Mouse (Mus musculus): ENCODE measurements around the gene Hnrnpf.

DNA sequence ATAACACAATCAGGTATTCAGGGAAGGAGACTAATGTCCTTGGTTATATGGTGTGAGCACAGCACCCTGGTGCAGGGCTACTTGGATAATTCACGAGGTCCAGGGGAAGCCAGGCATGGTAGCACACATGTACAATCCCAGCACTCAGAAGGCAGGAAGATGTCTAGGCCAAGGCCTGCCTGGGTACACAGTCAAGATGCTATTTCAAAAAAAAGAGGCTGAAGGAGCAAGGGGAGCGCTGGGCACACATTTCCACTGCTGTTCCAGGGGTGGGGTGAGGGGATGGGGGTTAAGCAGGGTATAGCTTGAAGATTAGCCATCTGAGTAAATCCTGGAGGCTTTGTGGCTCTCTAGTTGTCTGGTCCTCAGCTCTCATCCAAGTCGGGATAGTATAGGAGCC is 3.7 kb downstream of the Hnrnpf start:
- TF ChIP-seq MXI1 (IDR thresholded peaks at IDR 0.05; ENCODE audit: low read depth, low read length) = no peak
- TF ChIP-seq JUND (conservative IDR thresholded peaks at IDR 0.05; ENCODE audit: low read depth, low read length) = no peak
- no peak for TF ChIP-seq CTCF (conservative IDR thresholded peaks at IDR 0.05 in 1 of 2, IDR thresholded peaks at IDR 0.05 in 1 of 2; ENCODE audit: low read depth in 2 of 2, low read length in 2 of 2)
- TF ChIP-seq NELFE (IDR thresholded peaks at IDR 0.05; ENCODE audit: low read depth, low read length) = no peak
- TF ChIP-seq IRF4 (IDR thresholded peaks at IDR 0.05; ENCODE audit: low read depth, low read length) = no peak
- TF ChIP-seq EP300 (IDR thresholded peaks at IDR 0.05; ENCODE audit: low read length) = no peak
- no peak for TF ChIP-seq POLR2AphosphoS2 (IDR thresholded peaks at IDR 0.05; ENCODE audit: low read depth, low read length)
- TF ChIP-seq RAD21 (IDR thresholded peaks at IDR 0.05; ENCODE audit: low read depth, low read length) = no peak
- no peak for TF ChIP-seq USF2 (conservative IDR thresholded peaks at IDR 0.05; ENCODE audit: low read depth, low read length)
- TF ChIP-seq ZKSCAN1 (IDR thresholded peaks at IDR 0.05; ENCODE audit: borderline replicate concordance, low read depth, low read length) = no peak
- TF ChIP-seq NRF1 (IDR thresholded peaks at IDR 0.05; ENCODE audit: low read depth, low read length) = no peak
- TF ChIP-seq MEF2A (IDR thresholded peaks at IDR 0.05; ENCODE audit: borderline replicate concordance, low read depth, low read length) = no peak
- no peak for TF ChIP-seq TCF12 (IDR thresholded peaks at IDR 0.05; ENCODE audit: low read depth, low read length)

Measured in CH12.LX (cell line).